Mouse (Mus musculus): ENCODE measurements around the gene Nudc. TPM values are rescaled to one million over a fixed set of nuclear protein-coding genes. Genes with fewer than 3 reads are reported as not detected.

The Nudc gene
- polyA plus RNA-seq, 1 experiment from 2014 or later, result 313 TPM

GRCm38 (mm10) chr4:133486673-133487357 is 59.0 kb downstream of the Nudc start:
- H3K27me3 ChIP-seq, result peaks cover 4% of the 10 kb centered on the region
- ATAC-seq (ENCODE audit: borderline replicate concordance, extremely low read depth, low FRiP score, low TSS enrichment), result no peak
- H3K36me3 ChIP-seq, result no peaks in the 10 kb centered on the region
- no peak overlapping the region for H3K4me2 ChIP-seq
- no peak overlapping the region for H3K9ac ChIP-seq
- no peaks in the 10 kb centered on the region for H3K9me3 ChIP-seq
- no peak overlapping the region for H3K4me3 ChIP-seq
- no peak overlapping the region for H3K27ac ChIP-seq
- WGBS, result 90% methylated on average over 26 of the region's 26 CpGs
- H3K4me1 ChIP-seq, result peaks cover 29% of the 10 kb centered on the region

GRCm38 (mm10) chr4:133485691-133486425 is 59.9 kb downstream of the Nudc start:
- Histone ChIP-seq H3K4me2 (no peak overlapping the region), H3K4me1 (peaks cover 21% of the 10 kb centered on the region), H3K27ac (no peak overlapping the region), H3K9ac (no peak overlapping the region), H3K9me3 (no peaks in the 10 kb centered on the region), H3K27me3 (peaks cover 14% of the 10 kb centered on the region), H3K4me3 (no peak overlapping the region), H3K36me3 (no peaks in the 10 kb centered on the region)
- WGBS, result 81% methylated on average over 28 of the region's 28 CpGs
- no peak for ATAC-seq (ENCODE audit: borderline replicate concordance, extremely low read depth, low FRiP score, low TSS enrichment)

- 7% methylated on average over 22 of the region's 22 CpGs for WGBS
- ATAC-seq (ENCODE audit: borderline replicate concordance, extremely low read depth, low FRiP score, low TSS enrichment), result 0 out of 2 replicates have a peak, but pooled peaks have one; percentile 24
- peaks cover 26% of the 10 kb centered on the region for H3K4me1 ChIP-seq
Observed at GRCm38 (mm10) chr4:133484266-133485025, 61.4 kb downstream of the Nudc start.

More at GRCm38 (mm10) chr4:133484266-133485025, 61.4 kb downstream of the Nudc start:
- Histone ChIP-seq H3K27me3 (peaks cover 23% of the 10 kb centered on the region), H3K9me3 (no peaks in the 10 kb centered on the region), H3K4me3 (no peak overlapping the region), H3K4me2 (peak overlapping the region; percentile 24), H3K36me3 (no peaks in the 10 kb centered on the region), H3K27ac (peak overlapping the region; percentile 56), H3K9ac (no peak overlapping the region)

Small RNAs within 50 kb of the gene (microRNA-seq; reads per million reads assigned to microRNA genes)
- not detected for gene Gm23158

Other genes with a start within 250 kb of the Nudc start
- 10.8 and 11.2 TPM in 2 replicates for gene Wdtc1, start 192.5 kb downstream of the Nudc start, polyA plus RNA-seq (2015; fragmentation: Nextera tagmentation; extraction: Ambion mirVana)
- 7.6 and 8.3 TPM in 2 replicates for gene Slc9a1, start 176.3 kb downstream of the Nudc start, polyA plus RNA-seq (2015; fragmentation: Nextera tagmentation; extraction: Ambion mirVana)
- gene Tent5b, start 65.9 kb downstream of the Nudc start, polyA plus RNA-seq (2015; fragmentation: Nextera tagmentation; extraction: Ambion mirVana), result 1.5 and 1.9 TPM in 2 replicates
- 0.79 and 1.2 TPM in 2 replicates for gene Trnp1, start 47.4 kb downstream of the Nudc start, polyA plus RNA-seq (2015; fragmentation: Nextera tagmentation; extraction: Ambion mirVana)
- 29.2 and 29.7 TPM in 2 replicates for gene Kdf1, start 27.0 kb downstream of the Nudc start, polyA plus RNA-seq (2015; fragmentation: Nextera tagmentation; extraction: Ambion mirVana)
- 0.61 and 0.70 TPM in 2 replicates for gene Nr0b2, start 7.4 kb upstream of the Nudc start, polyA plus RNA-seq (2015; fragmentation: Nextera tagmentation; extraction: Ambion mirVana)
- 6.3 and 9.9 TPM in 2 replicates for gene Gpatch3, start 28.7 kb upstream of the Nudc start, polyA plus RNA-seq (2015; fragmentation: Nextera tagmentation; extraction: Ambion mirVana)
- 20.7 and 20.8 TPM in 2 replicates for gene Gpn2, start 38.4 kb upstream of the Nudc start, polyA plus RNA-seq (2015; fragmentation: Nextera tagmentation; extraction: Ambion mirVana)
- gene Sfn, start 56.2 kb upstream of the Nudc start, polyA plus RNA-seq (2015; fragmentation: Nextera tagmentation; extraction: Ambion mirVana), result 17.7 and 20.9 TPM in 2 replicates
- gene Zdhhc18, start 104.2 kb upstream of the Nudc start, polyA plus RNA-seq (2015; fragmentation: Nextera tagmentation; extraction: Ambion mirVana), result 6.2 and 7.7 TPM in 2 replicates
- gene Pigv, start 126.7 kb upstream of the Nudc start, polyA plus RNA-seq (2015; fragmentation: Nextera tagmentation; extraction: Ambion mirVana), result 18.4 and 20.2 TPM in 2 replicates
- gene Arid1a, start 210.8 kb upstream of the Nudc start, polyA plus RNA-seq (2015; fragmentation: Nextera tagmentation; extraction: Ambion mirVana), result 26.9 and 29.4 TPM in 2 replicates